Comparison of ENCODE assay signal across 11 mouse cellular contexts in the genomic region with DNA sequence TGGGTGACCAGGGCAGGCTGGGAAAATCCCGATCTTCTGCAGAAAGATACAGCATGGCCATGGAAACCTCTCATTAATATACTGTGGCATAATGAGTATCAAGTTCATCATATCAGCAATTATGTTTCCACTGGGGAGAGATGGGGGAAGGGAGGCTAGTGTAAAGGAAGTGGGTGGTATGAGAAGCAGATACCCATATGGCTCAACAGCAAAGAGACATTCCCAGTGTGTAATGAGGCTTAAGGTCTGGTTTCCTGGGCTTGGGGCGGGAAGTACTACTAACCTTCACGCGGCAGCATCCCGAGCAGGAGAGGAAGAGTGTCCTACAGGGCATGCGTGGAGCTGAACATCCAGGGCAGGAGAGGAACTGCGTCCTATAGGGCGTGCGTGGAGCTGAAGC.
"Had no signal": no experiment of that assay in that cellular context is flagged by ENCODE, and none has a peak within 500 bp of the region (broad histone marks: within the 10 kb centered on the region; RNA-seq: fewer than 3 reads in every experiment).

No protein-coding gene starts in this region.

- DNase-seq: gastrocnemius, postnatal 25 days; heart, adult 18-20 months; heart, postnatal 10 days; kidney, adult 2 months; kidney, adult 9 months; kidney, postnatal 10 days; kidney, postnatal 25 days; kidney, postnatal 4 days; layer of hippocampus, adult 9-11 months; layer of hippocampus, postnatal 36 days; left cerebral cortex, postnatal 4 days had no signal
